Mouse (Mus musculus) ES-Bruce4 (cell line): Measurements from ENCODE around the gene Dmd.

ENCODE experiments used
- CTCF ChIP-seq: IDR thresholded peaks from one replicate; pipeline ENCODE4 v1.8.1; 2011; ENCODE audit warnings: low read depth, low read length
- EP300 ChIP-seq: IDR thresholded peaks from 2 replicates; pipeline ENCODE4 v1.6.1; 2011; ENCODE audit warnings: low read depth, low read length; ENCODE audit not compliant: insufficient read depth

GRCm38 (mm10) chrX:83221050-83221449, 272.4 kb downstream of the Dmd start:
- TF ChIP-seq CTCF (no peak), EP300 (no peak)
